ENCODE assay signal across 30 mouse cellular contexts in the genomic region with DNA sequence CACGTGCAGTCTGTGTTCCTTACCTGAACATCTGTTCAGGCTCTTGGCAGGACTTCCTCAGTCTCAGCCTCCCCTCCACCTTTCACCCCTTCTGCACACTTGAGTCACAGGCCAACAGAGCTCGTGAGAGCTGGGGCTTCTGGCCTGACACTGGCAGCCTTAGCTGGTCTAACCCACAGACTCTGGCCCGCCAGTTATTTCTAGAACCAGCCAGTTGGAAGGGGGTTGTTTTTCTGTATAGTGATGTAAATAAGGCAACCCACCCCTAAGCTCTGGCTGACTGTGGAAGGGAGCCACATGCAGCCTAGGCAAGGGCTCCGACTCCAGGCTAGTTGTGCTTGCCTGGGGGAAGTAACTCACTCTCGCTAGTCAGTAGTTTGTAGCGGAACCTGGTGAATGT.
DNase-seq lines count a peak whose midpoint lies in the region; ATAC-seq and TF ChIP-seq lines count a peak whose summit lies in the region.
"Had no signal": no experiment of that assay in that cellular context is flagged by ENCODE, and none has a peak within 500 bp of the region (broad histone marks: within the 10 kb centered on the region; RNA-seq: fewer than 3 reads in every experiment).

No protein-coding gene starts in this region.

- no peak overlapping the region for H3K4me2 ChIP-seq in forebrain, embryonic 16.5 days (ENCODE audit: low read length)
- H3K4me2 ChIP-seq in forebrain, embryonic 11.5 days (ENCODE audit: low read depth, low read length, severe bottlenecking) = no peak overlapping the region
- H3K4me2 ChIP-seq in kidney, embryonic 16.5 days (replicated peaks; ENCODE audit: low read depth, low read length) = no peak overlapping the region
- H3K4me2 ChIP-seq: heart, embryonic 15.5 days; liver, embryonic 12.5 days had no signal

- peaks cover 36% of the 10 kb centered on the region for H3K4me1 ChIP-seq in forebrain, embryonic 16.5 days (replicated peaks; ENCODE audit: control insufficient read depth, insufficient read depth, low read length)
- no peaks in the 10 kb centered on the region for H3K4me1 ChIP-seq in forebrain, embryonic 11.5 days (replicated peaks; ENCODE audit: control insufficient read depth, insufficient read depth, low read length)
- peaks cover 13% of the 10 kb centered on the region for H3K4me1 ChIP-seq in kidney, embryonic 16.5 days (ENCODE audit: insufficient read depth, low read length)
- H3K4me1 ChIP-seq in E14TG2a.4 (replicated peaks; ENCODE audit: low read depth, low read length) (peaks cover 48% of the 10 kb centered on the region), ES-E14 (ENCODE audit: control insufficient read depth in 2 of 2, insufficient read depth in 2 of 2, low read length in 2 of 2, poor library complexity in 1 of 2) (peaks cover 6 to 16% of the 10 kb centered on the region in 2 experiments; a peak in 3 of 4 replicates)
- H3K4me1 ChIP-seq: heart, embryonic 10.5 days; heart, embryonic 15.5 days; liver, embryonic 12.5 days had no signal

- intact Hi-C loops in left cerebral cortex, postnatal 10 days (cut with DNase I) = no loop called here

- no peaks in the 10 kb centered on the region for H3K9me3 ChIP-seq in forebrain, embryonic 16.5 days (ENCODE audit: control insufficient read depth, low read length)
- no peaks in the 10 kb centered on the region for H3K9me3 ChIP-seq in forebrain, embryonic 11.5 days (ENCODE audit: control insufficient read depth, low read length)
- no peaks in the 10 kb centered on the region for H3K9me3 ChIP-seq in kidney, embryonic 16.5 days (ENCODE audit: low read length)
- H3K9me3 ChIP-seq in E14TG2a.4 (ENCODE audit: low read length) = no peaks in the 10 kb centered on the region
- no peaks in the 10 kb centered on the region for H3K9me3 ChIP-seq in ES-E14 (ENCODE audit: control insufficient read depth, insufficient read depth, low read depth, low read length)
- H3K9me3 ChIP-seq: G1E; heart, embryonic 10.5 days; heart, embryonic 15.5 days; liver, embryonic 12.5 days; megakaryocyte, embryonic 14.5 days had no signal

- no peak overlapping the region for H3K27ac ChIP-seq in forebrain, embryonic 16.5 days (ENCODE audit: low read length)
- no peak overlapping the region for H3K27ac ChIP-seq in forebrain, embryonic 11.5 days (ENCODE audit: low read depth, low read length)
- H3K27ac ChIP-seq in kidney, embryonic 16.5 days (ENCODE audit: low read length) = no peak overlapping the region
- peak overlapping the region; percentile 23; the same call in 1 of the 2 replicates for H3K27ac ChIP-seq in ES-E14 (ENCODE audit: insufficient read depth, low read depth, low read length, poor library complexity, severe bottlenecking)
- H3K27ac ChIP-seq: heart, embryonic 10.5 days; heart, embryonic 15.5 days; liver, embryonic 12.5 days had no signal

- DNase-seq in forebrain, embryonic 11.5 days (ENCODE audit: low spot score) = no peak
- DNase-seq in kidney, postnatal 4 days = no peak
- DNase-seq in ES-E14 (ENCODE audit: low read depth, low spot score) = peak; percentile 72
- DNase-seq in left cerebral cortex, postnatal 10 days (ENCODE audit: extremely low spot score in 1 of 2, low spot score in 2 of 2) = no peak
- DNase-seq: adrenal gland, adult 2 months; adrenal gland, postnatal 36 days; cerebellum, adult 2 months; cerebellum, postnatal 14 days; gastrocnemius, postnatal 25 days; heart, adult 11 months; heart, postnatal 36 days; kidney, adult 8-10 months; kidney, postnatal 10 days; left cerebral cortex, postnatal 4 days; liver, postnatal 0 days; lung, postnatal 36 days; midbrain, embryonic 14.5 days; thymus, adult 2 months; thymus, postnatal 36 days had no signal

- H3K9ac ChIP-seq in forebrain, embryonic 16.5 days (replicated peaks; ENCODE audit: low read depth, low read length) = no peak overlapping the region
- no peak overlapping the region for H3K9ac ChIP-seq in forebrain, embryonic 11.5 days (ENCODE audit: low read length)
- no peak overlapping the region for H3K9ac ChIP-seq in kidney, embryonic 16.5 days (replicated peaks; ENCODE audit: low read length)
- H3K9ac ChIP-seq in ES-E14 (ENCODE audit: insufficient read depth, low read depth, low read length, poor library complexity, severe bottlenecking) = 0 out of 2 replicates have a peak overlapping the region, but pooled peaks have one; percentile 21
- H3K9ac ChIP-seq: heart, embryonic 15.5 days; liver, embryonic 12.5 days; liver, postnatal 0 days had no signal

- no peak for TF ChIP-seq CTCF in E14TG2a.4 (conservative IDR thresholded peaks at IDR 0.05; ENCODE audit: low read length)

- H3K4me3 ChIP-seq in forebrain, embryonic 16.5 days (replicated peaks; ENCODE audit: low read length) = no peak overlapping the region
- no peak overlapping the region for H3K4me3 ChIP-seq in forebrain, embryonic 11.5 days (ENCODE audit: low read depth, low read length)
- H3K4me3 ChIP-seq in kidney, embryonic 16.5 days (ENCODE audit: low read length) = no peak overlapping the region
- peak overlapping the region; percentile 64 for H3K4me3 ChIP-seq in E14TG2a.4 (replicated peaks; ENCODE audit: low read length)
- peak overlapping the region in 1 of 2 experiments; percentile 53; a peak in 3 of 4 replicates for H3K4me3 ChIP-seq in ES-E14 (ENCODE audit: insufficient read depth in 1 of 2, low read depth in 1 of 2, low read length in 2 of 2, poor library complexity in 1 of 2, severe bottlenecking in 1 of 2)
- H3K4me3 ChIP-seq: erythroblast, embryonic 14.5 days; heart, embryonic 10.5 days; heart, embryonic 15.5 days; liver, embryonic 12.5 days; megakaryocyte, embryonic 14.5 days had no signal

- H3K27me3 ChIP-seq in forebrain, embryonic 16.5 days (replicated peaks; ENCODE audit: control insufficient read depth, insufficient read depth, low read length) = no peaks in the 10 kb centered on the region
- no peaks in the 10 kb centered on the region for H3K27me3 ChIP-seq in forebrain, embryonic 11.5 days (ENCODE audit: control insufficient read depth, insufficient read depth, low read length)
- H3K27me3 ChIP-seq in kidney, embryonic 16.5 days (ENCODE audit: insufficient read depth, low read length) = no peaks in the 10 kb centered on the region
- H3K27me3 ChIP-seq in E14TG2a.4 (ENCODE audit: insufficient read depth, low read length) = no peaks in the 10 kb centered on the region
- H3K27me3 ChIP-seq: heart, embryonic 15.5 days; liver, embryonic 12.5 days; megakaryocyte, embryonic 14.5 days had no signal

- ATAC-seq in forebrain, embryonic 16.5 days = peak; percentile 43; the same call in 1 of the 2 replicates
- no peak for ATAC-seq in forebrain, embryonic 11.5 days (replicated peaks; ENCODE audit: low FRiP score)
- ATAC-seq in kidney, embryonic 16.5 days (ENCODE audit: low FRiP score, low TSS enrichment) = peak; percentile 35; the same call in 1 of the 2 replicates
- ATAC-seq in megakaryocyte-erythroid progenitor cell, adult 5-6 weeks (replicated peaks; ENCODE audit: low FRiP score, low TSS enrichment, poor library complexity, severe bottlenecking) = no peak
- ATAC-seq: intestine, embryonic 16.5 days; liver, embryonic 12.5 days; liver, postnatal 0 days had no signal

- WGBS in forebrain, embryonic 16.5 days = 37% methylated on average over 6 of the region's 6 CpGs
- WGBS in forebrain, embryonic 11.5 days = 72% methylated on average over 6 of the region's 6 CpGs
- 77% methylated on average over 6 of the region's 6 CpGs for WGBS in kidney, embryonic 16.5 days

- in situ Hi-C loops in ES-E14 (cut with MboI; ENCODE audit: low sequenced_read_pairs in 2 of 2, unreplicated experiment in 2 of 2) = no loop called here

- H3K36me3 ChIP-seq in forebrain, embryonic 16.5 days (ENCODE audit: control insufficient read depth, insufficient read depth) = no peaks in the 10 kb centered on the region
- no peaks in the 10 kb centered on the region; the same call in 1 of the 2 replicates for H3K36me3 ChIP-seq in forebrain, embryonic 11.5 days (ENCODE audit: control insufficient read depth, insufficient read depth, low read length)
- peaks cover 7% of the 10 kb centered on the region for H3K36me3 ChIP-seq in kidney, embryonic 16.5 days (ENCODE audit: insufficient read depth, low read length)
- no peaks in the 10 kb centered on the region for H3K36me3 ChIP-seq in E14TG2a.4 (ENCODE audit: insufficient read depth, low read length)
- peaks cover 4% of the 10 kb centered on the region; the same call in 1 of the 2 replicates for H3K36me3 ChIP-seq in ES-E14 (ENCODE audit: control insufficient read depth, insufficient read depth, low read length, poor library complexity, severe bottlenecking)
- H3K36me3 ChIP-seq: heart, embryonic 15.5 days had no signal

TF ChIP-seq in ES-E14, 5 proteins besides CTCF, POLR2A, EP300 and RAD21:
- TF ChIP-seq HCFC1 (IDR thresholded peaks at IDR 0.05; ENCODE audit: borderline replicate concordance, insufficient read depth, low read length) = no peak
- no peak for TF ChIP-seq MAFK (IDR thresholded peaks at IDR 0.05; ENCODE audit: insufficient read depth, low read depth, low read length)
- no peak for TF ChIP-seq ZC3H11A (IDR thresholded peaks at IDR 0.05; ENCODE audit: borderline replicate concordance, low read depth, low read length)
- TF ChIP-seq CHD2 (IDR thresholded peaks at IDR 0.05; ENCODE audit: low read depth, low read length) = no peak

Comparison
In these comparisons a context has a peak if more than half of its experiments do, and no peak if none do; other contexts are left out.
1. ATAC-seq: peak in forebrain, embryonic 16.5 days (single experiment) and kidney, embryonic 16.5 days (single experiment); none in forebrain, embryonic 11.5 days (single experiment) and megakaryocyte-erythroid progenitor cell, adult 5-6 weeks (single experiment).